Mouse (Mus musculus): ENCODE results near the gene Ptprr. TPM values are rescaled to one million over a fixed set of nuclear protein-coding genes. Genes with fewer than 3 reads are reported as not detected.

Gene Ptprr
- polyA plus RNA-seq, 1 experiment from 2014 or later, result 6.5 TPM

DNA sequence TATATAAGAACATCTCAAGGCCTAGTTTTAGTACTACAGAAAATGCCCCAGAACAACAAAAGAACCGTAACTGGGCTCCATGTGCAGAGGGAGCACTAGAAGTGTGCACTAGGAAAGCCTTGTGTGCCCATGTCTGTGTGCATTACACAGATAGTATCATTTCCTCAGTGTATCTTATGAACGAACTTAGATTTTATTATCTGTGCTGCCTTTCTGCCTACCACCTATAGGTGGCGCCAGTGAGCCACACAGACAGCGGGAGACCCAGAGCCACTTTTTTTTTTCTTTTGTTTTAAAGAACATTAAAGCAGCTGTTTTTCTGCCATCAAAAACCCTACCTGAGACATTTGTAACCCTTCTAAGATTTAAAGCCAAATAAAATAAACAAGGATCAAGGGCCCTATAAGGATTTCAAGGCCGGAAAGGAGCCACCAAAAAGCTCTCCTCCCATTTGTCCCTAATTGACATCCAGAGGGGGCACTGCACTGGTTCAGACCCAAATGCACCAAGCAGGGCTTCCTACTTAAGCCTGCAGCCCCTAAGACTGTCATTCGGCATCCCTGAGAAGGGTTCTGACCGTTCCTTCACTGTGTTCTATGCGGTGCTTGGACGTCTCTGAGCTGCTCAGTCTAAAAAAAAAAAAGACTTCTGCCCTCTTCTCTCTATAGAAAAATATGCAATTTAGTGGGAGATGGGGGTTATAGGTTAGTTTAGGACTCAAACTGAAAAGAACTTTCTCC lies 190.1 kb downstream of the Ptprr start:
- Histone ChIP-seq H3K9ac (ENCODE audit: low read depth, low read length) (no peak overlapping the region), H3K9me3 (ENCODE audit: control insufficient read depth, low read length) (no peaks in the 10 kb centered on the region), H3K4me2 (ENCODE audit: low read depth, low read length) (peak overlapping the region; percentile 28), H3K4me3 (ENCODE audit: low read depth, low read length) (no peak overlapping the region), H3K36me3 (ENCODE audit: control insufficient read depth, insufficient read depth, low read length) (no peaks in the 10 kb centered on the region), H3K27ac (replicated peaks; ENCODE audit: low read depth, low read length) (no peak overlapping the region), H3K4me1 (ENCODE audit: control insufficient read depth, insufficient read depth, low read length) (no peaks in the 10 kb centered on the region), H3K27me3 (replicated peaks; ENCODE audit: control insufficient read depth, insufficient read depth, low read length) (no peaks in the 10 kb centered on the region)
- DNase-seq (ENCODE audit: low spot score), result peak; percentile 58
- ATAC-seq (ENCODE audit: low read depth), result no peak
- 22% methylated on average over 9 of the region's 9 CpGs for WGBS

DNA sequence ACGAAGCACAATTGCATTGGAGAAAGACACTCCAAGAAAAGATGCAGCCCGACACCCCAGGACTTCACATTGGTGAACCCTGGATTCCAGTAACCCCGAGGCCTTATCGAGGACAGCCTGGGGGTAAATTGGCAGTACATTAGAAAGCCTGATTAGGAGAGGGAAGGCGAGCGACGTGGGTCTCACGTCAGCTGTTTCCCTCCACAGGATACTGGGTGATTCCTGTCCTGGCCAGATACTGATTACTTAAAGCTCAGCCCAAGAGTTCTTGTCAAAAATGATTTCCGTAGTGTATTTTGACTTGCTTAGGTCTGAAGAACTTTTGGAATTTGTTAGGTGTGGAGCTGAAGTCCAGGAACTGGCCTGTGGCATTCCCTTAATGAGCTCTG lies 190.7 kb downstream of the Ptprr start:
- no peaks in the 10 kb centered on the region for H3K36me3 ChIP-seq (ENCODE audit: control insufficient read depth, insufficient read depth, low read length)
- WGBS, result 38% methylated on average over 9 of the region's 9 CpGs
- H3K9me3 ChIP-seq (ENCODE audit: control insufficient read depth, low read length), result no peaks in the 10 kb centered on the region
- H3K4me3 ChIP-seq (ENCODE audit: low read depth, low read length), result no peak overlapping the region
- H3K4me1 ChIP-seq (ENCODE audit: control insufficient read depth, insufficient read depth, low read length), result no peaks in the 10 kb centered on the region
- H3K4me2 ChIP-seq (ENCODE audit: low read depth, low read length), result no peak overlapping the region
- H3K27me3 ChIP-seq (replicated peaks; ENCODE audit: control insufficient read depth, insufficient read depth, low read length), result no peaks in the 10 kb centered on the region
- no peak overlapping the region for H3K27ac ChIP-seq (replicated peaks; ENCODE audit: low read depth, low read length)
- DNase-seq (ENCODE audit: low spot score), result no peak
- H3K9ac ChIP-seq (ENCODE audit: low read depth, low read length), result no peak overlapping the region
- ATAC-seq (ENCODE audit: low read depth), result no peak

DNA sequence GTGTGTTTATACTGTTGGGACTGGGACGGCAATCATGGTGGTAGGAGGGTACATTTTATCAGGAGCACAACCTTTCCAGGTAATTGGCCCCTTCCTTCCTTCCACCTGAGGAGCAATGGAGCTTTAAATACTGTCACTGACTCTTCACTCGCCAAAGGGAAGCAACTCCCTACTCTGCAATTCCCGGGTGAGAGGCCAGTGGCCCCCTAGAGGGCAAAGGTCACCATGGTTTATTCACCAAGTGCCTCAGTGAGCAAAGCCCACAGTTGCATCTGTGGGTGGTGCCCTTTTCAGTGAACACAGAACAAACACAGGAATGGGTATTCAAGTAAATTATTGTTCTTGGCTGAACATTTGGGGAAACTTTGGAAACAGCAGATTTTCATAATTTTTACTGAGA lies 194.1 kb downstream of the Ptprr start:
- no peak for ATAC-seq (ENCODE audit: low read depth)
- WGBS, result 17% methylated on average over 3 of the region's 3 CpGs
- H3K9ac ChIP-seq (ENCODE audit: low read depth, low read length), result no peak overlapping the region
- no peak for DNase-seq (ENCODE audit: low spot score)
- no peaks in the 10 kb centered on the region for H3K27me3 ChIP-seq (replicated peaks; ENCODE audit: control insufficient read depth, insufficient read depth, low read length)
- H3K9me3 ChIP-seq (ENCODE audit: control insufficient read depth, low read length), result no peaks in the 10 kb centered on the region
- no peak overlapping the region for H3K4me2 ChIP-seq (ENCODE audit: low read depth, low read length)
- no peak overlapping the region for H3K27ac ChIP-seq (replicated peaks; ENCODE audit: low read depth, low read length)
- H3K4me3 ChIP-seq (ENCODE audit: low read depth, low read length), result no peak overlapping the region
- no peaks in the 10 kb centered on the region for H3K36me3 ChIP-seq (ENCODE audit: control insufficient read depth, insufficient read depth, low read length)
- H3K4me1 ChIP-seq (ENCODE audit: control insufficient read depth, insufficient read depth, low read length), result no peaks in the 10 kb centered on the region

DNA sequence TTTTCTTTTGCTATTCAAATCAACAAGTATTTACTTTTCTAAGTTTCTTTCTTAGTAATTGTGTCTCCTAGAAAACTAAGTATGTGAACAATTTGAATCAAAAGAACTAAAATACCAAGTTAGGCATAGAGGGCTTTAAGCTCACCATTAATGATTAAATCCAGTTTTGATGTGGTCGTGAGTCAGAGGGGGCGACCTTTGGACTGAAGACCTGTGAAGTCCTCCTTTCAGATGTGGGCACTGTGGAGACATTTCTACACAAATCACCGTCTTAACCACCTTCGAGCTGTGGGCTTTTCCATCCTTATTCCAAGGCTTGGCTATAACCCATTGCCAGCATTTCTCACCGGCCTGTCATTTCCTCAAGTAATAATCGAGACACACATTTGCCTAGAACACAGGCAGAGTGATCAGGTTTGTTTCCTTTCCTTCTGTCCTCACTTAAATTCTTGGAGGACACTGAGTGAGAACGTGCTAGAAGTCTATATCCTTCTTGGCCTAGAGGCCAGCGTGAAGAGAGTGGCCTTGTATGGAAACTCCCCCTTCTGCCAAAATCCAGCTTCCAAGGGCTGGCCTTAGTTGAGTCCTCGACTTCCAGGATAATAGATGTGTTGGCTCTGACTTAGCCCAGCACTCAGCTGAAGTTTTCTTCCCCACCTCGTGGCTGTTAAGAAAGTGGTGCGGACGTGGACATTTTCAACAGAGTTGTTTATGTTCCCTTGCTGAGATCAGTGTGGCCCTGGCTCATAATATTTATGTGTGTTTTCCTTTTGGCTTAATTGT lies 202.5 kb downstream of the Ptprr start:
- no peak for ATAC-seq (ENCODE audit: low read depth)
- H3K4me1 ChIP-seq (ENCODE audit: control insufficient read depth, insufficient read depth, low read length), result no peaks in the 10 kb centered on the region

DNA sequence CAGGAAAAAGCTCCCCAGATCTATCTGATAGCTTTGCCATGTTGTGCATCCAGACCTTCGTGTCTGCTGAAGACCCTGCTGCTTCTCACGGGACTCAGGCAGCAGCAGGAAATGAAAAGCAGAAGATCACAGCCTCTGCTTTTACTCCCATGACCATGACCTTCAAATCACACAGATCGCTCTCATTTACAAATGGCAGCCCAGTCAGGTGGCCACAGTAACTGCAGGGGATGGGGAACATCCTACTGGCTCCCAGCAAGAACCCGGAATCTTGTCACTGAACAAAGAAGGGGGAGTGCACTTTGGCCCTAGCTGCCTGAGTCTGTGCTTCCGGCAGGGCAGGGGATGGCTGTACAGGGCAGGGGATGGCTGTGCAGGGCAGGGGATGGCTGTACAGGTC lies 217.3 kb downstream of the Ptprr start:
- Histone ChIP-seq H3K9ac (ENCODE audit: low read depth, low read length) (no peak overlapping the region), H3K9me3 (ENCODE audit: control insufficient read depth, low read length) (no peaks in the 10 kb centered on the region), H3K36me3 (ENCODE audit: control insufficient read depth, insufficient read depth, low read length) (no peaks in the 10 kb centered on the region), H3K27ac (replicated peaks; ENCODE audit: low read depth, low read length) (no peak overlapping the region), H3K4me1 (ENCODE audit: control insufficient read depth, insufficient read depth, low read length) (no peaks in the 10 kb centered on the region), H3K27me3 (replicated peaks; ENCODE audit: control insufficient read depth, insufficient read depth, low read length) (no peaks in the 10 kb centered on the region), H3K4me3 (ENCODE audit: low read depth, low read length) (no peak overlapping the region), H3K4me2 (ENCODE audit: low read depth, low read length) (no peak overlapping the region)
- no peak for ATAC-seq (ENCODE audit: low read depth)
- WGBS, result 41% methylated on average over 5 of the region's 5 CpGs
- DNase-seq (ENCODE audit: low spot score), result no peak

More for the DNA sequence above, 202.5 kb downstream of the Ptprr start:
- Histone ChIP-seq H3K4me3 (ENCODE audit: low read depth, low read length) (no peak overlapping the region), H3K9ac (ENCODE audit: low read depth, low read length) (no peak overlapping the region), H3K9me3 (ENCODE audit: control insufficient read depth, low read length) (no peaks in the 10 kb centered on the region), H3K36me3 (ENCODE audit: control insufficient read depth, insufficient read depth, low read length) (no peaks in the 10 kb centered on the region), H3K27me3 (replicated peaks; ENCODE audit: control insufficient read depth, insufficient read depth, low read length) (no peaks in the 10 kb centered on the region), H3K27ac (replicated peaks; ENCODE audit: low read depth, low read length) (no peak overlapping the region), H3K4me2 (ENCODE audit: low read depth, low read length) (no peak overlapping the region)
- WGBS, result 81% methylated on average over 12 of the region's 12 CpGs
- DNase-seq (ENCODE audit: low spot score), result no peak

DNA sequence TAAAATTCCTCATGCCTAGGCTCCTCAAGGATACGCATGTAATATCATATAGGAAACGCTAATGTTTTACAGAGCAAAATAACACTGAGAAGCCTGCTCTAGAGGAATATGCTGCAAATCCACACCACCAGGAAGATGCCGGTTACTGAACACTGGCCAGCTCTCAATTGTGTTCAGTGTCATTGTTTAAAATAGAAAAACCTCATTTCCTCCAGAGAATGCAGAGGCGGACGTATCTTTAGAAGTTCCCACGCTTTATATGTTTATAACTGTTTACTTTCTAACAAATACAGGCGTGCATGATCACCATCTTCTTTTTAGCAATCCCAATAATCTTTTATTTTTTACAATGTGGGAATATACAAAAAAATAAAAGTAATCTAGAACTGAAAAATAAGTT lies 224.2 kb downstream of the Ptprr start:
- DNase-seq (ENCODE audit: low spot score), result no peak
- Histone ChIP-seq H3K4me3 (ENCODE audit: low read depth, low read length) (no peak overlapping the region), H3K36me3 (ENCODE audit: control insufficient read depth, insufficient read depth, low read length) (no peaks in the 10 kb centered on the region)

DNA sequence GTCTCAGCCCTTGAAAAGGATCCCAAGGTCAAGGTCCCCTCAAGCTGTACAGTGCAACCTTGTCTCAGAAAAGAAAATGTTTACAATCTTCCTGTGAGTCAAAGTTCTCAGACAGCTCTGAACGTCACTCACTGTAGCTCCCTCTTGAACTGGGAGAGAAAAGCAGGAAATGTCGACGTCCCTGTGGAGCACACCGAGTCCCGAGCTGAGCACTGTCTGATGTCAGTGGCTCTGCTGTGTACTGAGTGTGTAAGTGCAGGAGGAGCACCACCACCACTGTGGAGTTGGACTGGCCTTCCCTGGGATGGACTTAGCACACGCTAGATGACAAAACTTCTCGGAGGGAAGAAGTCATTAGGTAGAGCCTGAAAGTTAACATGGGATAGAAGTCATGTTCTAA lies 225.4 kb downstream of the Ptprr start:
- ATAC-seq (ENCODE audit: low read depth), result no peak
- peak; percentile 7 for DNase-seq (ENCODE audit: low spot score)

More for the DNA sequence above, 224.2 kb downstream of the Ptprr start:
- Histone ChIP-seq H3K4me2 (ENCODE audit: low read depth, low read length) (no peak overlapping the region), H3K27me3 (replicated peaks; ENCODE audit: control insufficient read depth, insufficient read depth, low read length) (no peaks in the 10 kb centered on the region), H3K4me1 (ENCODE audit: control insufficient read depth, insufficient read depth, low read length) (no peaks in the 10 kb centered on the region), H3K27ac (replicated peaks; ENCODE audit: low read depth, low read length) (no peak overlapping the region), H3K9me3 (ENCODE audit: control insufficient read depth, low read length) (no peaks in the 10 kb centered on the region), H3K9ac (ENCODE audit: low read depth, low read length) (no peak overlapping the region)
- WGBS, result 65% methylated on average over 7 of the region's 7 CpGs
- no peak for ATAC-seq (ENCODE audit: low read depth)

DNA sequence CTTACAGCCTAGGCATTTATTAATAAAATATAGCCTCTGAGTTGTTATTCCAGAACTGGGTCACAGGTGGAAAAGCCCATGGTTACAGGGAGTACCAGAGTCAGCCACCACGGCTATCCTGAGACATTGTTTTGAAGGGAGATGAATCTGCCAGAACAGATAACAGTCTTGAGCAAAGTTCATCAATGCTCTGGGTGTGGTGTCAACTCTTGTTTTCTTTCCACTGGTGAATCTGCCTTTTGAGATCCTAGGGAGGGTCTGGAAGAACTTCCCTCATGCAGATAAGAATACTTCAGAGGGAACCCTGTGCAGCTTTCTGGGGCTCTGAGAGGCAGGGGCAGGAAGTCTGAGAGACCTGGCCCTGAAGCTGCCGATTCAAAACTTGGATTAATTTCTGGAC lies 227.6 kb downstream of the Ptprr start:
- no peak for DNase-seq (ENCODE audit: low spot score)

More for the DNA sequence above, 225.4 kb downstream of the Ptprr start:
- H3K4me3 ChIP-seq (ENCODE audit: low read depth, low read length), result no peak overlapping the region
- no peak overlapping the region for H3K4me2 ChIP-seq (ENCODE audit: low read depth, low read length)
- H3K27ac ChIP-seq (replicated peaks; ENCODE audit: low read depth, low read length), result no peak overlapping the region
- no peaks in the 10 kb centered on the region for H3K36me3 ChIP-seq (ENCODE audit: control insufficient read depth, insufficient read depth, low read length)
- 44% methylated on average over 7 of the region's 7 CpGs for WGBS
- H3K27me3 ChIP-seq (replicated peaks; ENCODE audit: control insufficient read depth, insufficient read depth, low read length), result no peaks in the 10 kb centered on the region
- H3K9ac ChIP-seq (ENCODE audit: low read depth, low read length), result no peak overlapping the region
- H3K4me1 ChIP-seq (ENCODE audit: control insufficient read depth, insufficient read depth, low read length), result no peaks in the 10 kb centered on the region
- H3K9me3 ChIP-seq (ENCODE audit: control insufficient read depth, low read length), result no peaks in the 10 kb centered on the region

More for the DNA sequence above, 227.6 kb downstream of the Ptprr start:
- H3K9ac ChIP-seq (ENCODE audit: low read depth, low read length), result no peak overlapping the region
- H3K9me3 ChIP-seq (ENCODE audit: control insufficient read depth, low read length), result no peaks in the 10 kb centered on the region
- no peaks in the 10 kb centered on the region for H3K4me1 ChIP-seq (ENCODE audit: control insufficient read depth, insufficient read depth, low read length)
- no peaks in the 10 kb centered on the region for H3K27me3 ChIP-seq (replicated peaks; ENCODE audit: control insufficient read depth, insufficient read depth, low read length)
- H3K36me3 ChIP-seq (ENCODE audit: control insufficient read depth, insufficient read depth, low read length), result no peaks in the 10 kb centered on the region
- no peak overlapping the region for H3K4me2 ChIP-seq (ENCODE audit: low read depth, low read length)
- WGBS, result 75% methylated on average over 2 of the region's 2 CpGs
- H3K4me3 ChIP-seq (ENCODE audit: low read depth, low read length), result no peak overlapping the region
- ATAC-seq (ENCODE audit: low read depth), result no peak
- no peak overlapping the region for H3K27ac ChIP-seq (replicated peaks; ENCODE audit: low read depth, low read length)

Data from embryonic facial prominence, embryonic 14.5 days (tissue).